Mouse (Mus musculus) MEL (cell line): Measurements from ENCODE around the gene Sftpa1. TPM values are rescaled to one million over a fixed set of nuclear protein-coding genes. Genes with fewer than 3 reads are reported as not detected.

Experiments
- DNase-seq: peaks from one replicate; pipeline ENCODE4 v3.0.0; 2011; ENCODE audit warnings: low read depth, low spot score
- H3K27ac ChIP-seq: 2 replicates; pipeline ENCODE4 v1.5.1; 2012; ENCODE audit warnings: low read depth, mild to moderate bottlenecking, control low read depth, low read length, moderate library complexity; ENCODE audit not compliant: control insufficient read depth
- H3K27me3 ChIP-seq, 2 experiments: fragments of 150-350 bp in 1 of 2; sonication (generic) in 1 of 2; 2 replicates each; pipeline ENCODE4 v1.6.1; 2012; ENCODE audit warnings: low read length in 2 of 2, mild to moderate bottlenecking in 2 of 2, improper control_type of control experiment in 1 of 2, moderate library complexity in 1 of 2; ENCODE audit not compliant: insufficient read depth in 2 of 2, control insufficient read depth in 1 of 2
- H3K36me3 ChIP-seq, 2 experiments: 2 replicates each; pipeline ENCODE4 v1.6.1; 2012 to 2014; ENCODE audit warnings: low read length in 2 of 2, improper control_type of control experiment in 1 of 2, inconsistent platforms in 1 of 2, mild to moderate bottlenecking in 1 of 2; ENCODE audit not compliant: insufficient read depth in 2 of 2, control insufficient read depth in 1 of 2
- H3K4me1 ChIP-seq, 2 experiments: fragments of 150-350 bp in 1 of 2; sonication (generic) in 1 of 2; 2 replicates each; pipeline ENCODE4 v1.6.1; 2012; ENCODE audit warnings: low read length in 2 of 2, improper control_type of control experiment in 1 of 2, mild to moderate bottlenecking in 1 of 2; ENCODE audit not compliant: insufficient read depth in 2 of 2, control insufficient read depth in 1 of 2
- H3K4me3 ChIP-seq, 2 experiments: fragments of 150-350 bp in 1 of 2; sonication (generic) in 1 of 2; 2 replicates each; pipeline ENCODE4 v1.5.1; 2012; ENCODE audit warnings: low read depth in 2 of 2, low read length in 2 of 2, mild to moderate bottlenecking in 2 of 2, moderate library complexity in 2 of 2, control low read depth in 1 of 2, improper control_type of control experiment in 1 of 2; ENCODE audit not compliant: control insufficient read depth in 1 of 2, insufficient read depth in 1 of 2
- H3K79me2 ChIP-seq: 2 replicates; pipeline ENCODE4 v1.6.1; 2012; ENCODE audit warnings: mild to moderate bottlenecking, low read length, moderate library complexity; ENCODE audit not compliant: control insufficient read depth, poor library complexity, insufficient read depth
- H3K9ac ChIP-seq: 2 replicates; pipeline ENCODE4 v1.6.1; 2012; ENCODE audit warnings: low read depth, mild to moderate bottlenecking, control low read depth, low read length, moderate library complexity; ENCODE audit not compliant: control insufficient read depth, poor library complexity, severe bottlenecking
- H3K9me3 ChIP-seq: fragments of 150-350 bp; sonication (generic); replicated peaks from 2 replicates; pipeline ENCODE4 v1.6.1; 2012; ENCODE audit warnings: mild to moderate bottlenecking, low read length, improper control_type of control experiment, moderate library complexity; ENCODE audit not compliant: insufficient read depth
- CHD1 ChIP-seq: IDR thresholded peaks from 2 replicates; pipeline ENCODE4 v1.6.1; 2012; ENCODE audit warnings: low read depth, mild to moderate bottlenecking, inconsistent platforms, low read length, improper control_type of control experiment
- CHD2 ChIP-seq: IDR thresholded peaks from 2 replicates; pipeline ENCODE4 v1.6.1; 2011; ENCODE audit warnings: low read length, improper control_type of control experiment
- E2F4 ChIP-seq: IDR thresholded peaks from 2 replicates; pipeline ENCODE4 v1.6.1; 2011; ENCODE audit warnings: low read depth, low read length, improper control_type of control experiment, borderline replicate concordance
- HCFC1 ChIP-seq: IDR thresholded peaks from 2 replicates; pipeline ENCODE4 v1.6.1; 2012; ENCODE audit warnings: low read depth, mild to moderate bottlenecking, inconsistent platforms, low read length, improper control_type of control experiment, moderate library complexity
- KAT2A ChIP-seq: conservative IDR thresholded peaks from 2 replicates; pipeline ENCODE4 v1.6.1; 2012; ENCODE audit warnings: low read depth, low read length, improper control_type of control experiment, inconsistent platforms
- MAFK ChIP-seq: IDR thresholded peaks from 2 replicates; pipeline ENCODE4 v1.6.1; 2011; ENCODE audit warnings: low read depth, mild to moderate bottlenecking, low read length, improper control_type of control experiment, borderline replicate concordance
- MAX ChIP-seq: IDR thresholded peaks from 2 replicates; pipeline ENCODE4 v1.6.1; 2011; ENCODE audit warnings: low read length, improper control_type of control experiment
- MEF2A ChIP-seq: IDR thresholded peaks from 2 replicates; pipeline ENCODE4 v1.6.1; 2014; ENCODE audit warnings: low read depth, mild to moderate bottlenecking, inconsistent platforms, low read length, improper control_type of control experiment; ENCODE audit not compliant: poor library complexity, insufficient replicate concordance, severe bottlenecking; ENCODE audit errors: extremely low read depth
- MXI1 ChIP-seq: IDR thresholded peaks from 2 replicates; pipeline ENCODE4 v1.6.1; 2011; ENCODE audit warnings: mild to moderate bottlenecking, low read depth, low read length, improper control_type of control experiment
- POLR2AphosphoS2 ChIP-seq: IDR thresholded peaks from 2 replicates; pipeline ENCODE4 v1.6.1; 2011; ENCODE audit warnings: low read length, improper control_type of control experiment
- POLR2AphosphoS5 ChIP-seq: IDR thresholded peaks from 2 replicates; pipeline ENCODE4 v1.6.1; 2012; ENCODE audit warnings: low read depth, borderline replicate concordance, mild to moderate bottlenecking, inconsistent platforms, low read length, moderate library complexity, mixed read lengths
- RCOR1 ChIP-seq: IDR thresholded peaks from 2 replicates; pipeline ENCODE4 v1.6.1; 2012; ENCODE audit warnings: low read depth, mild to moderate bottlenecking, inconsistent platforms, low read length, improper control_type of control experiment
- USF1 ChIP-seq: IDR thresholded peaks from 2 replicates; pipeline ENCODE4 v1.6.1; 2014; ENCODE audit warnings: low read depth, mild to moderate bottlenecking, inconsistent platforms, low read length, improper control_type of control experiment, moderate library complexity
- USF2 ChIP-seq, 2 experiments: IDR thresholded peaks; 2 replicates each; pipeline ENCODE4 v1.6.1; 2011 to 2012; ENCODE audit warnings: improper control_type of control experiment in 2 of 2, low read length in 2 of 2, borderline replicate concordance in 1 of 2, inconsistent platforms in 1 of 2, low read depth in 1 of 2, mild to moderate bottlenecking in 1 of 2; ENCODE audit not compliant: insufficient read depth in 1 of 2
- ZC3H11A ChIP-seq: IDR thresholded peaks from 2 replicates; pipeline ENCODE4 v1.6.1; 2012; ENCODE audit warnings: low read depth, mild to moderate bottlenecking, inconsistent platforms, low read length, improper control_type of control experiment
- ZNF384 ChIP-seq: IDR thresholded peaks from 2 replicates; pipeline ENCODE4 v1.6.1; 2012; ENCODE audit warnings: low read depth, mild to moderate bottlenecking, inconsistent platforms, low read length, improper control_type of control experiment
- polyA plus RNA-seq, 2 experiments: library from polyadenylated mRNA; stranded (reverse) in 1 of 2; unstranded in 1 of 2; fragments of >175 nt in 1 of 2; fragments of >200 nt in 1 of 2; gene quantifications; 2 replicates each; pipeline versions ENCODE4 v1.2.1 to v1.2.4; 2012; ENCODE audit warnings: low replicate concordance in 2 of 2, low read depth in 1 of 2; ENCODE audit not compliant: insufficient read length in 2 of 2, insufficient read depth in 1 of 2, missing spikeins in 1 of 2
- total RNA-seq: library from RNA; depleted of rRNA; stranded (reverse); fragments of 300-350 nt; gene quantifications from 2 replicates; pipeline ENCODE4 v1.2.3, GENCODE M21; 2012

Gene Sftpa1
- total and polyA plus RNA-seq, 3 experiments: not detected

DNA sequence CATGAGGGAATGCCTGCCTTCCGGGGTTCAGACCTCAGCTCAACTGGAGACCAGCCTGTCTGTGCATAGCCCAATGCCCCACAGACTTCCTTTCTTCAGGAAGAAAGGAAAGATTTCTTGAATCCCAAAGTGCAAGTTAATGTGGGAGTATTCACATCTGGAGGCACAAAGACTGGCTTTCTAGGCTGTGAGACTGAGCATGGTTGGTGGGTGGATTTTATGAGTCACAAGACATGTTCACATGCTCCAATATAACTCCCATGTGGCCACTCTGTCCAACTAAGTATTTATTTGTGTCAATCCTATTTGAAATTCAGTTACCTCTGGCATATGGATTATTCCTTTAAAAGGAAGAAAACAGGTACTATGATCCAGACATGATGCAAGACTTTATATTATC lies 32.9 kb upstream of the Sftpa1 start:
- Histone ChIP-seq H3K4me3 (no peak overlapping the region), H3K9ac (no peak overlapping the region), H3K79me2 (no peaks in the 10 kb centered on the region), H3K9me3 (no peaks in the 10 kb centered on the region), H3K36me3 (no peaks in the 10 kb centered on the region), H3K27ac (no peak overlapping the region), H3K4me1 (no peaks in the 10 kb centered on the region), H3K27me3 (no peaks in the 10 kb centered on the region)
- TF ChIP-seq RCOR1 (no peak), E2F4 (no peak), HCFC1 (no peak), USF2 (IDR thresholded peaks at IDR 0.05; ENCODE audit: borderline replicate concordance in 1 of 2, insufficient read depth in 1 of 2, low read depth in 1 of 2, low read length in 2 of 2) (no peak), POLR2AphosphoS2 (no peak), CHD1 (no peak), ZNF384 (no peak), ZC3H11A (no peak), KAT2A (no peak), USF1 (no peak), MEF2A (no peak), MAFK (no peak), POLR2AphosphoS5 (no peak), CHD2 (no peak), MAX (no peak)
- DNase-seq: no peak

DNA sequence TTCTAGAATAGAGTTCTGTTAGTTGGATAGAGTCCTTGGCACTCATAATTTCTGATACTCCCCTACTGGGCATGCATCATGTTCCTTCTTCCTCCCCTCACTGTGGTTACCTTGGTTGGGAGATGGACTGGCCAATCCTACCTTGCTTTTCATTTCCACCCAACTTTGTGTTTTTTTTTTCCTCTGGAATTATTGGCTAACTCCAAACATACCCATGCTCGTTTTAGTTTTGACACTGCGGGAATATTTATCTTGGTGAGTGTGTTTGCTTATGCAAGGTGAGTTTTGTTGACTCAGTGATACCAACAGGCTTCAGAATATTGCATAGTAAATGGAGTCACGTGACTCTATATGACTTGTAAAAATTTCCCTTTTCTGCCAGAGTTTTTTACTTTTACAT lies 30.9 kb upstream of the Sftpa1 start:
- H3K79me2 ChIP-seq: no peaks in the 10 kb centered on the region
- TF ChIP-seq USF1 (0 out of 2 replicates have a peak, but pooled peaks have one; percentile 21), MXI1 (no peak)
- TF ChIP-seq, all 39 proteins: peak for 1
- Histone ChIP-seq H3K27ac (no peak overlapping the region), H3K9me3 (no peaks in the 10 kb centered on the region), H3K4me1 (no peaks in the 10 kb centered on the region), H3K27me3 (no peaks in the 10 kb centered on the region), H3K4me3 (no peak overlapping the region), H3K9ac (no peak overlapping the region), H3K36me3 (no peaks in the 10 kb centered on the region)
- no peak for DNase-seq
